Mouse (Mus musculus): ENCODE measurements at regions not wholly inside any gene's neighbourhood (a gene's known extent, or its start where the extent isn't known, plus 50 kb on each side); places are given as distances from the start of the nearest gene placed in this dataset.
"Not testable (repeated sequence)": the region's sequence is repeated elsewhere in the genome, so short reads cannot be mapped to it uniquely, and the experiment has no call there.

- DNase-seq (ENCODE audit: low spot score) = no peak
Observed at GRCm38 (mm10) chr4:143055371-143055770, 157.4 kb downstream of the Prdm2 start.

GRCm38 (mm10) chr4:143053029-143053428, 159.8 kb downstream of the Prdm2 start:
- DNase-seq (ENCODE audit: low spot score) = no peak

- DNase-seq (ENCODE audit: low spot score) = no peak
Observed at GRCm38 (mm10) chr4:143051205-143051604, 161.6 kb downstream of the Prdm2 start.

- no peak for DNase-seq (ENCODE audit: low spot score)
Observed at GRCm38 (mm10) chr4:143045245-143045644, 167.6 kb downstream of the Prdm2 start.

GRCm38 (mm10) chr4:143042806-143043205, 170.0 kb downstream of the Prdm2 start:
- DNase-seq (ENCODE audit: low spot score) = no peak

GRCm38 (mm10) chr4:143038626-143039025, 174.2 kb downstream of the Prdm2 start:
- no peak for DNase-seq (ENCODE audit: low spot score)

- DNase-seq (ENCODE audit: low spot score) = no peak
Observed at GRCm38 (mm10) chr4:143036704-143037103, 176.1 kb downstream of the Prdm2 start.

- not testable (repeated sequence) for DNase-seq (ENCODE audit: low spot score)
Observed at GRCm38 (mm10) chr4:143035089-143035488, 177.7 kb downstream of the Prdm2 start.

- not testable (repeated sequence) for DNase-seq (ENCODE audit: low spot score)
Observed at GRCm38 (mm10) chr4:143034324-143034723, 178.5 kb downstream of the Prdm2 start.

- DNase-seq (ENCODE audit: low spot score) = not testable (repeated sequence)
Observed at GRCm38 (mm10) chr4:143029813-143030212, 183.0 kb downstream of the Prdm2 start.

- DNase-seq (ENCODE audit: low spot score) = peak; percentile 27
Observed at GRCm38 (mm10) chr4:143027292-143027691, 185.5 kb downstream of the Prdm2 start.

GRCm38 (mm10) chr4:143021242-143021881, 191.4 kb downstream of the Prdm2 start:
- peak; percentile 33 for DNase-seq (ENCODE audit: low spot score)

GRCm38 (mm10) chr4:143020658-143021057, 192.1 kb downstream of the Prdm2 start:
- DNase-seq (ENCODE audit: low spot score) = no peak

- DNase-seq (ENCODE audit: low spot score) = no peak
Observed at GRCm38 (mm10) chr4:143012900-143013299, 199.9 kb downstream of the Prdm2 start.

- no peak for DNase-seq (ENCODE audit: low spot score)
Observed at GRCm38 (mm10) chr4:143001961-143002360, 210.8 kb downstream of the Prdm2 start.

- DNase-seq (ENCODE audit: low spot score) = no peak
Observed at GRCm38 (mm10) chr4:143001486-143001885, 211.3 kb downstream of the Prdm2 start.

GRCm38 (mm10) chr4:142996406-142996805, 216.4 kb downstream of the Prdm2 start:
- no peak for DNase-seq (ENCODE audit: low spot score)

- DNase-seq (ENCODE audit: low spot score) = no peak
Observed at GRCm38 (mm10) chr4:142991401-142991800, 221.4 kb downstream of the Prdm2 start.

GRCm38 (mm10) chr4:142989175-142989574, 223.6 kb downstream of the Prdm2 start:
- no peak for DNase-seq (ENCODE audit: low spot score)

- no peak for DNase-seq (ENCODE audit: low spot score)
Observed at GRCm38 (mm10) chr4:142983295-142983624, 229.5 kb downstream of the Prdm2 start.

GRCm38 (mm10) chr4:142982585-142983294, 230.1 kb downstream of the Prdm2 start:
- no peak for DNase-seq (ENCODE audit: low spot score)

- DNase-seq (ENCODE audit: low spot score) = no peak
Observed at GRCm38 (mm10) chr4:142975620-142976019, 237.2 kb downstream of the Prdm2 start.

GRCm38 (mm10) chr4:142970040-142970439, 242.8 kb downstream of the Prdm2 start:
- no peak for DNase-seq (ENCODE audit: low spot score)

Measured in thymus, postnatal 0 days (tissue).